Mouse (Mus musculus): Measurements from ENCODE around the gene Mroh2a.

DNA sequence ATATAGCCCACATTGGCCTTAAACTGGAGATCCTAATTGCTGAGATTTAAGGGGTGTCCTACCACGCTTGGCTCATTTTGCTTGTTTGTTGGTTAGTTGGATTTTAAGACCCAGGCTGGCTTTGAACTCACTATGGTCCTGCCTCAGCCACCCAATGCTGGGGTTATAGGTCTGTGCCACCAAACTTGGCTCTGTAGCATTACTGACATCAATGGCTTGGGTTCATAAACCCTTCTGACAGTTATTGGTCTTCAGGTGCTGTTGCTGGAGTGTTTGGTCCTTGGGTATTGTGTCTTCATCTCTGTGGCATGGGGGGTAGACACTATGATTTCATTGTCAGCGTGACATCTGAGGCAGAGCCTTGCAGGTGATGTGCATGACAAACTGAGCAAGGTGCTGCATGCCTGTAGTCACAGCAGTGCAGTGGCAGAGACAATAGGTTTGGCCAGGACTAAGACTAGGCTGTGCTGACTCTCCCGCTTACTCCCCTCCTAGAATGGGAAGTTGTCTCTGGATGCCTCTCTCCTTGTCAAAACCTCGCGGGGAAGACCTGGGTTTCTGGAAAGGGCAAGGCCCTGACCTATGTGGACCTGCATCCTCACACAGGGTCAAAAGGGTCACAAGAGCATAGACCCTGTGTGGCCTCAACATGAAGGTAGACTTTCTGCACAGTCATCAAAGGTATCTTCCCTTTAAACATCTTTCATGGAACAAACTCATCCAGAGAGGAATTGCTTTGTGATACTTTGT lies 73.7 kb downstream of the Mroh2a start:
- TF ChIP-seq CTCF (IDR thresholded peaks at IDR 0.05; ENCODE audit: borderline replicate concordance, extremely low read depth, insufficient read depth, insufficient read length) (no peak), POLR2A (IDR thresholded peaks at IDR 0.05; ENCODE audit: borderline replicate concordance, extremely low read depth, insufficient read depth, insufficient read length, poor library complexity, severe bottlenecking) (no peak)

All from brain, embryonic 14.5 days (tissue).